Mouse (Mus musculus) left cerebral cortex, adult 9 months (tissue): ENCODE data around the gene Mvb12b.
A peak's percentile ranks its signal among the peaks of the same experiment; 100 is the strongest.

ENCODE experiments used
- DNase-seq, 2 experiments: peaks; one replicate each; pipeline ENCODE4 v3.0.0; 2022; ENCODE audit warnings: low spot score in 2 of 2

Gene Mvb12b

GRCm38 (mm10) chr2:33698898-33699297, 188.8 kb downstream of the Mvb12b start:
- no peak for DNase-seq

GRCm38 (mm10) chr2:33696428-33696827, 191.3 kb downstream of the Mvb12b start:
- no peak for DNase-seq

- DNase-seq = no peak
Measured at GRCm38 (mm10) chr2:33693931-33694330, 193.8 kb downstream of the Mvb12b start.

- DNase-seq = no peak
Measured at GRCm38 (mm10) chr2:33689880-33690462, 197.8 kb downstream of the Mvb12b start.

- no peak for DNase-seq
Measured at GRCm38 (mm10) chr2:33689155-33689879, 198.4 kb downstream of the Mvb12b start.

GRCm38 (mm10) chr2:33683594-33683993, 204.2 kb downstream of the Mvb12b start:
- no peak for DNase-seq

- no peak for DNase-seq
Measured at GRCm38 (mm10) chr2:33683095-33683494, 204.7 kb downstream of the Mvb12b start.

- DNase-seq = peak in 1 of 2 experiments; percentile 49
Measured at GRCm38 (mm10) chr2:33682219-33682618, 205.5 kb downstream of the Mvb12b start.
